Mouse (Mus musculus): ENCODE data around the gene Tmem141.

The Tmem141 gene

GRCm38 (mm10) chr2:25585601-25586000, 36.2 kb downstream of the Tmem141 start:
- no peak for DNase-seq (ENCODE audit: low read depth, low spot score)
- Histone ChIP-seq H3K36me3 (ENCODE audit: control insufficient read depth, insufficient read depth, low read length, poor library complexity, severe bottlenecking) (no peaks in the 10 kb centered on the region; the same call in 1 of the 2 replicates), H3K27me3 (ENCODE audit: control insufficient read depth, insufficient read depth, low read length, poor library complexity, severe bottlenecking) (no peaks in the 10 kb centered on the region)

DNA sequence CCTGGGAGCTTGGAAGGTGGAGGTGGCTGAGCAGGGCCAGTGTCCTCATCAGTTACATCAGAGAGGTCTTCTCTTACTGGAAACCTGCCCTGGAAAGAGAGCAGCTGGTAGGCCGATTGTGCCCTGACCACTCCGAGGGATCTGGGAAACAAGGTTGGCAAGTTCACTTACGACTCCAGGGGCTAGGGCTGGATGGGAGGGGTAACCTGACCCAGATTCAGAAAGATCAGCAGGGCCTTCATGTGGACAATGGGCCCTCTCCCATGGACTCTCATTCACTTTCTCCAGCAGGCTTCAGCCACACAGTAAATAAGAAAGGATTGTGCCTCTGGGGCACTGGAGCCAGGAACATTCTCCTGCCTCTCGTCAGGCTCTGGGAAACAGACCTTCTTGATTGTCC, 36.9 kb downstream of the Tmem141 start:
- DNase-seq (ENCODE audit: low read depth, low spot score) = no peak
- Histone ChIP-seq H3K36me3 (ENCODE audit: control insufficient read depth, insufficient read depth, low read length, poor library complexity, severe bottlenecking) (no peaks in the 10 kb centered on the region; the same call in 1 of the 2 replicates), H3K27me3 (ENCODE audit: control insufficient read depth, insufficient read depth, low read length, poor library complexity, severe bottlenecking) (no peaks in the 10 kb centered on the region)

- no peaks in the 10 kb centered on the region; the same call in 1 of the 2 replicates for H3K36me3 ChIP-seq (ENCODE audit: control insufficient read depth, insufficient read depth, low read length, poor library complexity, severe bottlenecking)
- DNase-seq (ENCODE audit: low read depth, low spot score) = no peak
- no peaks in the 10 kb centered on the region for H3K27me3 ChIP-seq (ENCODE audit: control insufficient read depth, insufficient read depth, low read length, poor library complexity, severe bottlenecking)
These were observed 37.7 kb downstream of the Tmem141 start for GRCm38 (mm10) chr2:25584152-25584551.

GRCm38 (mm10) chr2:25583571-25583970, 38.2 kb downstream of the Tmem141 start:
- Histone ChIP-seq H3K36me3 (ENCODE audit: control insufficient read depth, insufficient read depth, low read length, poor library complexity, severe bottlenecking) (no peaks in the 10 kb centered on the region; the same call in 1 of the 2 replicates), H3K27me3 (ENCODE audit: control insufficient read depth, insufficient read depth, low read length, poor library complexity, severe bottlenecking) (no peaks in the 10 kb centered on the region)
- DNase-seq (ENCODE audit: low read depth, low spot score) = no peak

DNA sequence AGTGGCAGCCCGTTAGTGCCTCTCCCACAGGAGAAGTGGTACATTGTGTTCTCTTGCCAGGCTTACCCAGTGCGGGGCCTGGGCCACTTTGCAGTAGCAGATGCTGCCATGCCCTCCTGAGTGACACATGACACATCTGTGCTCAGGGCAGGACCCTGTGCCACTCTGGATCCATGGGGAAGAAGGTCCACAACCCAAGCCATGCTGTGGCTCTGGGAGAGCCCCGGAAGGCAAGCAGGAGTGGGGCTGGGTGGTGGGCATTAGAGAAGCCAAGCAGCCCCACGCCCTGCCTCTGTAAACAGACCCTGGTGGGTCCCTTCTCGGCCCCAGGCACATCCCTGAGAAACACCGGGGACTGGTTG, 38.7 kb downstream of the Tmem141 start:
- DNase-seq (ENCODE audit: low read depth, low spot score) = no peak
- no peaks in the 10 kb centered on the region; the same call in 1 of the 2 replicates for H3K36me3 ChIP-seq (ENCODE audit: control insufficient read depth, insufficient read depth, low read length, poor library complexity, severe bottlenecking)
- no peaks in the 10 kb centered on the region for H3K27me3 ChIP-seq (ENCODE audit: control insufficient read depth, insufficient read depth, low read length, poor library complexity, severe bottlenecking)

GRCm38 (mm10) chr2:25582466-25583119, 39.2 kb downstream of the Tmem141 start:
- no peaks in the 10 kb centered on the region; the same call in 1 of the 2 replicates for H3K36me3 ChIP-seq (ENCODE audit: control insufficient read depth, insufficient read depth, low read length, poor library complexity, severe bottlenecking)
- DNase-seq (ENCODE audit: low read depth, low spot score) = peak; percentile 53
- H3K27me3 ChIP-seq (ENCODE audit: control insufficient read depth, insufficient read depth, low read length, poor library complexity, severe bottlenecking) = no peaks in the 10 kb centered on the region

DNA sequence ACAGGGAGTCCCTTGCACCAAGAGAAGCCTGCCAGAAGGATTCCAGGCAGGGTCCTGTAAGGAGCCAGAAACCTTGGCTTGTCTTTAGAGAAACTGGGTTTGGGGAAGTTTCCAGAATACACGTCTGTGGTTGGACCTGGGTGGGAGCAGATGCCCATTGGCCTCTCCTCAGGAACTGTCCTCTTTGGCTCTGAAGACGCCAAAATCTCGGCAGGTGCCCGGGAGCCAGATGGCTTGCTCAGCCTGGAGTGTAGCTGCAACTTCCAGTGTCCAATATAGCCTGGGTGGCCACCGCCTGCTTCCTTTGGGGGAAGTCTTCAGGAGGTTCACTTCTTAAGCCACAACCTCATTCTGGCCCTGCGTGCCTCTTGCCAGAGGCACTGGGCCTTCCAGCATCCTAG, 39.9 kb downstream of the Tmem141 start:
- H3K27me3 ChIP-seq (ENCODE audit: control insufficient read depth, insufficient read depth, low read length, poor library complexity, severe bottlenecking) = no peaks in the 10 kb centered on the region
- no peaks in the 10 kb centered on the region; the same call in 1 of the 2 replicates for H3K36me3 ChIP-seq (ENCODE audit: control insufficient read depth, insufficient read depth, low read length, poor library complexity, severe bottlenecking)
- DNase-seq (ENCODE audit: low read depth, low spot score) = no peak

- Histone ChIP-seq H3K36me3 (ENCODE audit: control insufficient read depth, insufficient read depth, low read length, poor library complexity, severe bottlenecking) (no peaks in the 10 kb centered on the region; the same call in 1 of the 2 replicates), H3K27me3 (ENCODE audit: control insufficient read depth, insufficient read depth, low read length, poor library complexity, severe bottlenecking) (no peaks in the 10 kb centered on the region)
- peak; percentile 84 for DNase-seq (ENCODE audit: low read depth, low spot score)
These were observed 40.4 kb downstream of the Tmem141 start, which contains the start of gene Ajm1 for GRCm38 (mm10) chr2:25581294-25581864. Ajm1 (minus strand) TSS chr2:25581757.

GRCm38 (mm10) chr2:25580621-25581101, 41.1 kb downstream of the Tmem141 start:
- Histone ChIP-seq H3K36me3 (ENCODE audit: control insufficient read depth, insufficient read depth, low read length, poor library complexity, severe bottlenecking) (no peaks in the 10 kb centered on the region; the same call in 1 of the 2 replicates), H3K27me3 (ENCODE audit: control insufficient read depth, insufficient read depth, low read length, poor library complexity, severe bottlenecking) (no peaks in the 10 kb centered on the region)
- peak; percentile 22 for DNase-seq (ENCODE audit: low read depth, low spot score)

GRCm38 (mm10) chr2:25579737-25580460, 41.9 kb downstream of the Tmem141 start:
- Histone ChIP-seq H3K36me3 (ENCODE audit: control insufficient read depth, insufficient read depth, low read length, poor library complexity, severe bottlenecking) (no peaks in the 10 kb centered on the region; the same call in 1 of the 2 replicates), H3K27me3 (ENCODE audit: control insufficient read depth, insufficient read depth, low read length, poor library complexity, severe bottlenecking) (no peaks in the 10 kb centered on the region)
- DNase-seq (ENCODE audit: low read depth, low spot score) = peak; percentile 83

DNA sequence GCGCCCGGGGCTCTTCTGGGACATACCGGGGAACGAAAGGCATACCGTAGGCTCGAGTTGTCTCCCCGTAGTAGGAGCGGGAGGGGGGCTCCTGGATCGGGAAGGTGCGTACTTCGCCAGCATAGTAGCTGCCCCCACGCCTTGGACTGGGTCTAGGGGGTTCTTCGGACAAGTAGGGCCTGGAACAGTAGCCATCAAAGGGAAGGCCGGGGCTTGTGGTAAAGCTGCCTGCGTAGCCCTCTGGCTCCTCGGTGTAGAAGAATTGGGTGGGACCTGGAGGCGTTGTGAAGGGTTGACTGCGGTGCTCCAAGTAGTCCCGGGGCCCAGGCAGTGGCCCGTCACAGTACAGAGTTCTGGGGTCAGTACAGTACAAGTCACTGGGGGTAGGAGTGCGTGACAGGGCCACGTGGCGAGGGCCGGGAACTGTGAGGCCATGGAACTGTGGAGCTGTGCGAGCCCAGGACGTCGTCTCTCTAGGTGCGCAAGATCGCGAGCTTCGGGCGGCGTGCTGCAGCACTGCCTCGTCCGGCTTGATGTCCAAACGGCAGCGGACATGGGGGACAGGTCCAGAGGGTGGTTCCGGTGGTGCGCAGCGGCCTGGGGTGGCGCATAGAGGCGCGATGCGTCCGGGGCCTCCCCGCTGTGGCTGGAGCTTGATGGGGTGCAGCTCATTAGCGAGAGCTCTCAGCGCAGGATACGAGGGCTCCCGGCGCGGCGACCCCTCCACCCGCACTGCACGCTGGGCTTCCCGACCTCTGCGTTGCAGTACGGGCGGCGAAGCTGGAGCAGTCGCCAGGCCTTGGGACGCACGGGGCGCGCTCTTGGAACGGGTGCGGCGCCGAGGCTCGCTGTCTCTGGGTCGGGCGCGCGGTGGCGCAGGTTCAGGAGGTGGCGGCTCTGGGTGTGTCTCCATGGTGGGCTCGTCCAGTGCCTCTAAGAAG, 42.7 kb downstream of the Tmem141 start:
- peak; percentile 22 for DNase-seq (ENCODE audit: low read depth, low spot score)

DNA sequence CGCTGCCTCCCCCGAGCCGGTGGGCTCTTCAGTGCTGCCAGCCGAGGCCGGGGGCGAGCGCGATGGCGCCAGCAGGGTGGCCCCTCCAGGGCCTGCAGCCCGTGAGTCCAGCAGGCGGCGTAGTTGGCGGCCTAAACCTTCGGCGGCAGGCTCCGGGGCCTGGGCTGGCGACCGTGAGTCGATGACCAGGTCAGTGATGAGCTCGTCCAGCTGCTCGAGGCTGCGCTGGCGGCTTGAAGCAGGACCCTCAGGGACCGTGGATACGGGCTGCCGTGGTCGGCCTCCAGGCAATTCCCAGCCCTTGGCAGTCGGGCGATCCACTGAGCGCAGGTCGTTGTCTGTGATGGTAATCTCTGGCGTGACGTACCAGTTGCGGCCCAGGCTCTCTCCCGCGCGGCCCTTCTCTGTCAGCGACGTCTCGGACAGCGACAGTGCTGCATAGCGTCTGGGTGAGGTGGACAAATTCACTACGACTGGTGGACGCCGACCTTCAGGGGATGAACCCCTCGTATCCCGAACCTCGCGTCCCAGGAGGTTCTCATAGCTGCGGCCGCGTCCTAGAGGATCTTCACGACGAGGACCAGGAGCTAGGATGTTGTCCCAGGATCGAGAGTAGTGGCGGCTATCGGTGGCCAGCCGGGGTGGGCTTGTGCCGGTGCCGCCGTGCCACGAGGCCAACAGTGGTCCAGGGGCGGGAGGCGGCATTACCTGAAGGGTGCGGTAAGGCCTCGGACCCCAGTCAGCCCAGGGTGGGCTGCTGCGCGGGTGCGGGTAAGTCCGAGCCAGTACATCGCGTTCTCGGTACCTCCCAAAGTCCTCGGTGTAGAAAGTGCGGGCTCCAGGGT, 43.6 kb downstream of the Tmem141 start:
- H3K27me3 ChIP-seq (ENCODE audit: control insufficient read depth, insufficient read depth, low read length, poor library complexity, severe bottlenecking) = no peaks in the 10 kb centered on the region
- H3K36me3 ChIP-seq (ENCODE audit: control insufficient read depth, insufficient read depth, low read length, poor library complexity, severe bottlenecking) = no peaks in the 10 kb centered on the region; the same call in 1 of the 2 replicates
- DNase-seq (ENCODE audit: low read depth, low spot score) = peak; percentile 35

More for the DNA sequence above, 42.7 kb downstream of the Tmem141 start:
- H3K27me3 ChIP-seq (ENCODE audit: control insufficient read depth, insufficient read depth, low read length, poor library complexity, severe bottlenecking) = no peaks in the 10 kb centered on the region
- no peaks in the 10 kb centered on the region; the same call in 1 of the 2 replicates for H3K36me3 ChIP-seq (ENCODE audit: control insufficient read depth, insufficient read depth, low read length, poor library complexity, severe bottlenecking)

Measured in splenic B cell, adult 2 months (primary cell).